Mouse (Mus musculus): ENCODE data around the gene Gm17409. TPM values are rescaled to one million over a fixed set of nuclear protein-coding genes. Genes with fewer than 3 reads are reported as not detected.

Gm17409 gene
- polyA plus RNA-seq, 2 experiments = not detected

DNA sequence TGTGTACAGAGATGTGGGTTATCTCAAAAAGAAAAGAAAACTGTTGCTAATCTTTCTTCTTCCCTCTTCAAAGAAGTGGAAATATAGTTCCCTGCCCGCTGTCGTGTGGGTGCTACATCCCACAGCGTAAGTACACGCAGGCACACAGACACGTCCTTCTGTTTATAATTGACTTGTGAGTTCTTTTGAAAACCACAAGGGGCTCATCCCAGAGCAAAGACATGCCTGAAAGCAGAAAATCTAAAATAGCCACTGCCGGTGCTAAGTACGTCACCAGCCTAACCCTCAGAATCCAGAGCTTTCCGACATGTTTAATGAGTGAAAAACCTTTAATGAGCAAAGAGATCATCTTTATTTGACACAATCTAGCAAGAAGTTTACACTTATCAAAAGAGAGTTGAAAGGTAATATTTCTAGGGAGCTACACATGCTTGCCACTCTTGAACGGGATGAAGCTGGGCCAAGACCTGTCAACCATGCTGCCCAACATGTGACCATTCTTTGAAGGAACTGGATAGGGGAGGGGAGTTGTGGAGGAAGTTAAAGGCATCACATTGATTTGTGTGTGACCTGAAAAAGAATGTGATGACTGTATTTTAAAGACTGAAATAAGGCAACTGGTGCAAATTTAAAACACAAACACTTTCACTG lies 11.7 kb downstream of the Gm17409 start:
- no peak overlapping the region for H3K27ac ChIP-seq
- no peak overlapping the region for H3K4me3 ChIP-seq (ENCODE audit: insufficient read depth in 1 of 2, low read depth in 2 of 2, low read length in 2 of 2)
- no peak for ATAC-seq (ENCODE audit: insufficient read depth)
- DNase-seq (ENCODE audit: low read depth in 3 of 3, low spot score in 3 of 3) = no peak
- H3K4me1 ChIP-seq (replicated peaks; ENCODE audit: control insufficient read depth in 2 of 2, insufficient read depth in 2 of 2, low read length in 1 of 2) = peaks cover 0 to 6% of the 10 kb centered on the region in 2 experiments; a peak in 2 of 4 replicates
- no peak overlapping the region for H3K9ac ChIP-seq (replicated peaks)
- no peak overlapping the region for H3K4me2 ChIP-seq (ENCODE audit: low read depth)
- H3K9me3 ChIP-seq (ENCODE audit: control insufficient read depth, low read length) = no peaks in the 10 kb centered on the region
- H3K36me3 ChIP-seq (replicated peaks; ENCODE audit: control insufficient read depth, insufficient read depth, low read depth) = no peaks in the 10 kb centered on the region
- no peaks in the 10 kb centered on the region for H3K27me3 ChIP-seq (ENCODE audit: control insufficient read depth, insufficient read depth, low read length)
- WGBS (ENCODE audit: insufficient replicate concordance) = 74% methylated on average over 9 of the region's 9 CpGs
- TF ChIP-seq EP300 (IDR thresholded peaks at IDR 0.05; ENCODE audit: low read depth) (no peak), CTCF (IDR thresholded peaks at IDR 0.05; ENCODE audit: low read depth) (no peak)

DNA sequence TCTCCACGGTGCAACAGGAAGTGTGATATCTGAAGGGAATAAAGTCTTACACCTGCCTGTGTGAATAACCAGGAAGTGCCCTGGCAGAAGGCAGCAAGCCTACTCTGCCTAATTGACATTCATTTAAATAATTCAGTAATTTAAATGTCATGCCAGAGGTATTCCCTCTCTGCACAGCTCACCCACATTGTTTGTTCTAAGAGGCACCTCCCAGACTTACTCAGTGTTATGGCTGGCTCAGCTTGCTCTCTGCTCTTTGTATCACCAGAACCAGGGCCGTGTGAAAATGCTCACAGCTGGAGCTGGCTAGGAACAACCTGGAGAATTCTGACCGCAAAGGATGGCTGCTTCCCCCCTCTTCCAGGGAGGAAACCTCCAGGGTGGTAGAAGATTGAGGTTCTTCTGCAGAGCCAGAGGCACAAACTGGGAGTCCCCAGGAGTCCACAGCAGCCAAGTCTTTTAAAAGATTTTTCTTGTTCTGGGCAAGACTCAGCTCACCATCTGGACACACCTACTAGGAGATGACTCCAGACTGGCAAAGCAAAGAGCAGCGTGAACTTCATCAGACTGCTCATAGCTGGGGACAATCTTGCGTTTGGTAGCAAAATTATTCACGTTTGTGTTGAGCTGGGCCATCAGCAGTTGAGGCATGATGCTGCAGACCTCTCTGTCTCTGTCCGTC lies 14.5 kb downstream of the Gm17409 start:
- H3K4me1 ChIP-seq (replicated peaks; ENCODE audit: control insufficient read depth in 2 of 2, insufficient read depth in 2 of 2, low read length in 1 of 2) = peaks cover 0 to 8% of the 10 kb centered on the region in 2 experiments; a peak in 2 of 4 replicates
- DNase-seq (ENCODE audit: low read depth in 3 of 3, low spot score in 3 of 3) (no peak), ATAC-seq (ENCODE audit: insufficient read depth) (no peak)
- TF ChIP-seq EP300 (IDR thresholded peaks at IDR 0.05; ENCODE audit: low read depth) (no peak), CTCF (IDR thresholded peaks at IDR 0.05; ENCODE audit: low read depth) (no peak)
- H3K9me3 ChIP-seq (ENCODE audit: control insufficient read depth, low read length) = no peaks in the 10 kb centered on the region
- no peak overlapping the region for H3K9ac ChIP-seq (replicated peaks)
- H3K4me2 ChIP-seq (ENCODE audit: low read depth) = no peak overlapping the region
- no peaks in the 10 kb centered on the region for H3K36me3 ChIP-seq (replicated peaks; ENCODE audit: control insufficient read depth, insufficient read depth, low read depth)
- WGBS (ENCODE audit: insufficient replicate concordance) = 49% methylated on average over 7 of the region's 7 CpGs
- no peak overlapping the region for H3K27ac ChIP-seq
- H3K4me3 ChIP-seq (ENCODE audit: insufficient read depth in 1 of 2, low read depth in 2 of 2, low read length in 2 of 2) = no peak overlapping the region
- H3K27me3 ChIP-seq (ENCODE audit: control insufficient read depth, insufficient read depth, low read length) = no peaks in the 10 kb centered on the region

GRCm38 (mm10) chr2:58485152-58485551 lies 15.2 kb downstream of the Gm17409 start:
- H3K27ac ChIP-seq = no peak overlapping the region
- H3K4me2 ChIP-seq (ENCODE audit: low read depth) = no peak overlapping the region
- H3K9me3 ChIP-seq (ENCODE audit: control insufficient read depth, low read length) = no peaks in the 10 kb centered on the region
- WGBS (ENCODE audit: insufficient replicate concordance) = 42% methylated on average over 4 of the region's 4 CpGs
- H3K4me1 ChIP-seq (replicated peaks; ENCODE audit: control insufficient read depth in 2 of 2, insufficient read depth in 2 of 2, low read length in 1 of 2) = peaks cover 0 to 8% of the 10 kb centered on the region in 2 experiments; a peak in 2 of 4 replicates
- H3K36me3 ChIP-seq (replicated peaks; ENCODE audit: control insufficient read depth, insufficient read depth, low read depth) = no peaks in the 10 kb centered on the region
- no peak for ATAC-seq (ENCODE audit: insufficient read depth)
- H3K4me3 ChIP-seq (ENCODE audit: insufficient read depth in 1 of 2, low read depth in 2 of 2, low read length in 2 of 2) = no peak overlapping the region
- H3K9ac ChIP-seq (replicated peaks) = no peak overlapping the region
- TF ChIP-seq EP300 (IDR thresholded peaks at IDR 0.05; ENCODE audit: low read depth) (no peak), CTCF (IDR thresholded peaks at IDR 0.05; ENCODE audit: low read depth) (no peak)
- no peak for DNase-seq (ENCODE audit: low read depth in 3 of 3, low spot score in 3 of 3)
- H3K27me3 ChIP-seq (ENCODE audit: control insufficient read depth, insufficient read depth, low read length) = no peaks in the 10 kb centered on the region

GRCm38 (mm10) chr2:58485683-58486082 lies 15.8 kb downstream of the Gm17409 start:
- 74% methylated on average over 3 of the region's 3 CpGs for whole genome bisulfite sequencing (ENCODE audit: insufficient replicate concordance)
- Histone ChIP-seq H3K4me2 (ENCODE audit: low read depth) (no peak overlapping the region), H3K36me3 (replicated peaks; ENCODE audit: control insufficient read depth, insufficient read depth, low read depth) (no peaks in the 10 kb centered on the region), H3K4me3 (ENCODE audit: insufficient read depth in 1 of 2, low read depth in 2 of 2, low read length in 2 of 2) (no peak overlapping the region), H3K4me1 (replicated peaks; ENCODE audit: control insufficient read depth in 2 of 2, insufficient read depth in 2 of 2, low read length in 1 of 2) (peaks cover 0 to 8% of the 10 kb centered on the region in 2 experiments; a peak in 2 of 4 replicates), H3K9ac (replicated peaks) (no peak overlapping the region), H3K27me3 (ENCODE audit: control insufficient read depth, insufficient read depth, low read length) (no peaks in the 10 kb centered on the region), H3K9me3 (ENCODE audit: control insufficient read depth, low read length) (no peaks in the 10 kb centered on the region), H3K27ac (no peak overlapping the region)
- no peak for ATAC-seq (ENCODE audit: insufficient read depth)
- TF ChIP-seq EP300 (IDR thresholded peaks at IDR 0.05; ENCODE audit: low read depth) (no peak), CTCF (IDR thresholded peaks at IDR 0.05; ENCODE audit: low read depth) (no peak)
- no peak for DNase-seq (ENCODE audit: low read depth in 3 of 3, low spot score in 3 of 3)
